In genomic region chr9:118763203-118763602, GRCm38 (mm10) we compare ENCODE assay signal across 9 mouse cellular contexts.
DNase-seq lines count a peak whose midpoint lies in the region; ATAC-seq and TF ChIP-seq lines count a peak whose summit lies in the region.
"Had no signal": no experiment of that assay in that cellular context is flagged by ENCODE, and none has a peak within 500 bp of the region (broad histone marks: within the 10 kb centered on the region; RNA-seq: fewer than 3 reads in every experiment).

No protein-coding gene starts in this region.

- DNase-seq in layer of hippocampus, adult 9-11 months = peak; percentile 17
- DNase-seq in layer of hippocampus, adult 8-10 months (ENCODE audit: low spot score in 2 of 2) = no peak
- peak; percentile 39 for DNase-seq in kidney, postnatal 0 days (ENCODE audit: low spot score)
- peak; percentile 22 to 44 for DNase-seq in lung, postnatal 4 days
- no peak for DNase-seq in spleen, adult 18-20 months
- no peak for DNase-seq in midbrain, embryonic 10.5 days (ENCODE audit: low spot score)

- 83% methylated on average over 4 of the region's 4 CpGs for WGBS in forebrain, embryonic 13.5 days
- WGBS in kidney, postnatal 0 days = 70% methylated on average over 4 of the region's 4 CpGs
- WGBS in midbrain, embryonic 10.5 days = 85% methylated on average over 4 of the region's 4 CpGs

- TF ChIP-seq CTCF in kidney, postnatal 0 days (IDR thresholded peaks at IDR 0.05; ENCODE audit: low read depth) = no peak

- no peak overlapping the region for H3K9ac ChIP-seq in forebrain, embryonic 13.5 days
- no peak overlapping the region for H3K9ac ChIP-seq in kidney, postnatal 0 days (ENCODE audit: low read depth, low read length)
- H3K9ac ChIP-seq: limb, embryonic 15.5 days had no signal

- H3K27me3 ChIP-seq in forebrain, embryonic 13.5 days = no peaks in the 10 kb centered on the region
- no peaks in the 10 kb centered on the region for H3K27me3 ChIP-seq in kidney, postnatal 0 days (ENCODE audit: insufficient read depth, low read length)
- no peaks in the 10 kb centered on the region for H3K27me3 ChIP-seq in midbrain, embryonic 10.5 days (ENCODE audit: low read depth, poor library complexity, severe bottlenecking)
- H3K27me3 ChIP-seq: limb, embryonic 15.5 days had no signal

- H3K9me3 ChIP-seq in forebrain, embryonic 13.5 days (replicated peaks) = no peaks in the 10 kb centered on the region
- no peaks in the 10 kb centered on the region for H3K9me3 ChIP-seq in kidney, postnatal 0 days (replicated peaks; ENCODE audit: low read length)
- H3K9me3 ChIP-seq in midbrain, embryonic 10.5 days (replicated peaks) = no peaks in the 10 kb centered on the region
- H3K9me3 ChIP-seq: limb, embryonic 15.5 days had no signal

- no peaks in the 10 kb centered on the region for H3K36me3 ChIP-seq in forebrain, embryonic 13.5 days (ENCODE audit: poor library complexity, severe bottlenecking)
- H3K36me3 ChIP-seq in kidney, postnatal 0 days (ENCODE audit: insufficient read depth, low read length) = no peaks in the 10 kb centered on the region
- no peaks in the 10 kb centered on the region for H3K36me3 ChIP-seq in midbrain, embryonic 10.5 days
- H3K36me3 ChIP-seq: limb, embryonic 15.5 days had no signal

- no peak overlapping the region for H3K4me2 ChIP-seq in forebrain, embryonic 13.5 days
- no peak overlapping the region for H3K4me2 ChIP-seq in kidney, postnatal 0 days (ENCODE audit: low read length)
- H3K4me2 ChIP-seq: limb, embryonic 15.5 days had no signal

- H3K4me3 ChIP-seq in forebrain, embryonic 13.5 days = no peak overlapping the region
- H3K4me3 ChIP-seq in kidney, postnatal 0 days (replicated peaks; ENCODE audit: low read depth, low read length) = no peak overlapping the region
- no peak overlapping the region for H3K4me3 ChIP-seq in midbrain, embryonic 10.5 days
- H3K4me3 ChIP-seq: layer of hippocampus, adult 2 months; limb, embryonic 15.5 days had no signal

- ATAC-seq in forebrain, embryonic 13.5 days = peak; percentile 59; the same call in 1 of the 2 replicates
- no peak for ATAC-seq in kidney, postnatal 0 days (replicated peaks; ENCODE audit: low FRiP score, low read depth)

- peaks cover 12% of the 10 kb centered on the region for H3K4me1 ChIP-seq in forebrain, embryonic 13.5 days
- peaks cover 13% of the 10 kb centered on the region; the same call in 1 of the 2 replicates for H3K4me1 ChIP-seq in kidney, postnatal 0 days (replicated peaks; ENCODE audit: insufficient read depth, low read length)
- peaks cover 46% of the 10 kb centered on the region for H3K4me1 ChIP-seq in midbrain, embryonic 10.5 days

- H3K27ac ChIP-seq in forebrain, embryonic 13.5 days = no peak overlapping the region
- H3K27ac ChIP-seq in kidney, postnatal 0 days = no peak overlapping the region
- H3K27ac ChIP-seq in midbrain, embryonic 10.5 days (replicated peaks) = no peak overlapping the region
- H3K27ac ChIP-seq: layer of hippocampus, adult 2 months had no signal

Comparison
In these comparisons a context has a peak if more than half of its experiments do, and no peak if none do; other contexts are left out.
1. DNase-seq: peak in layer of hippocampus, adult 9-11 months (single experiment), kidney, postnatal 0 days (single experiment) and lung, postnatal 4 days (2 of 2); none in layer of hippocampus, adult 8-10 months (0 of 2), spleen, adult 18-20 months (0 of 2) and midbrain, embryonic 10.5 days (single experiment).